Comparison of ENCODE assay signal across 20 mouse cellular contexts in the genomic region with DNA sequence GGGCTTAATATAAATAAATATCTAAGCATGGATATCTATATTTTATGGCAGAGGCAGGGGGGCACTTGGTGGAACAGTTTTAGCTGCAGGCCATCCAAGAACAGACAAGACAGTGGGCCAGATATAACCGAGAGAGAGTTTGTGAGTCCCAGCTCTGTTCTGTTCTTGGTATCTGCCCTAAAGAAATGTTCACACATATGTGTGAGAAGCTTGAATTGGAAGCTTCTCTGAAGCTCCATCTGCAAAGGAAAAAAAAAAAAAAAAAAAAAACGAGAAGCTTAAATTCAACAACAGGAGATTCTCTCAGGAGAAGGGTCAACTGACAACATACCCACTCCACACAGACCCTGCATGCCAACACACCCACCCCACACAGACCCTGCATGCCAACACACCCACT.
"Had no signal": no experiment of that assay in that cellular context is flagged by ENCODE, and none has a peak within 500 bp of the region (broad histone marks: within the 10 kb centered on the region; RNA-seq: fewer than 3 reads in every experiment).

No protein-coding gene starts in this region.

- H3K9me3 ChIP-seq: limb, embryonic 12.5 days; limb, embryonic 15.5 days; midbrain, embryonic 12.5 days; midbrain, embryonic 15.5 days; neural tube, embryonic 12.5 days; neural tube, embryonic 15.5 days had no signal

- H3K9ac ChIP-seq: limb, embryonic 12.5 days; limb, embryonic 15.5 days; liver, embryonic 14.5 days; liver, postnatal 0 days; lung, embryonic 14.5 days; midbrain, embryonic 12.5 days; midbrain, embryonic 15.5 days; neural tube, embryonic 12.5 days; neural tube, embryonic 15.5 days had no signal

- H3K36me3 ChIP-seq: limb, embryonic 12.5 days; limb, embryonic 15.5 days; midbrain, embryonic 12.5 days; midbrain, embryonic 15.5 days; neural tube, embryonic 12.5 days; neural tube, embryonic 15.5 days had no signal

- H3K4me3 ChIP-seq: limb, embryonic 12.5 days; limb, embryonic 15.5 days; midbrain, embryonic 12.5 days; midbrain, embryonic 15.5 days; neural tube, embryonic 12.5 days; neural tube, embryonic 15.5 days had no signal

- H3K4me1 ChIP-seq: limb, embryonic 12.5 days; midbrain, embryonic 12.5 days; midbrain, embryonic 15.5 days; neural tube, embryonic 12.5 days; neural tube, embryonic 15.5 days had no signal

- H3K27me3 ChIP-seq: limb, embryonic 12.5 days; limb, embryonic 15.5 days; midbrain, embryonic 12.5 days; midbrain, embryonic 15.5 days; neural tube, embryonic 12.5 days; neural tube, embryonic 15.5 days had no signal

- H3K27ac ChIP-seq: kidney, postnatal 0 days; limb, embryonic 12.5 days; limb, embryonic 15.5 days; liver, embryonic 14.5 days; macrophage; midbrain, embryonic 12.5 days; midbrain, embryonic 15.5 days; neural tube, embryonic 12.5 days; neural tube, embryonic 15.5 days had no signal

- DNase-seq: kidney, adult 18-20 months; kidney, adult 9 months; kidney, postnatal 25 days; liver, postnatal 0 days; lung, embryonic 14.5 days; retina, postnatal 1 day; thymus, adult 18-20 months; thymus, postnatal 36 days had no signal

- ATAC-seq: intestine, embryonic 16.5 days; liver, postnatal 0 days; lung, postnatal 0 days; midbrain, embryonic 15.5 days had no signal

- H3K4me2 ChIP-seq: limb, embryonic 12.5 days; limb, embryonic 15.5 days; liver, embryonic 11.5 days; lung, embryonic 14.5 days; midbrain, embryonic 12.5 days; midbrain, embryonic 15.5 days; neural tube, embryonic 12.5 days; neural tube, embryonic 15.5 days had no signal
